Mouse (Mus musculus) skeletal muscle tissue, adult 2 months (tissue): ENCODE measurements around the gene Gm7030.
"Not testable (repeated sequence)": the region's sequence is repeated elsewhere in the genome, so short reads cannot be mapped to it uniquely, and the experiment has no call there.

Experiments used
- DNase-seq: peaks from one replicate; pipeline ENCODE4 v3.0.0-alpha.2; 2012; ENCODE audit warnings: low read depth, low spot score

The Gm7030 gene

DNA sequence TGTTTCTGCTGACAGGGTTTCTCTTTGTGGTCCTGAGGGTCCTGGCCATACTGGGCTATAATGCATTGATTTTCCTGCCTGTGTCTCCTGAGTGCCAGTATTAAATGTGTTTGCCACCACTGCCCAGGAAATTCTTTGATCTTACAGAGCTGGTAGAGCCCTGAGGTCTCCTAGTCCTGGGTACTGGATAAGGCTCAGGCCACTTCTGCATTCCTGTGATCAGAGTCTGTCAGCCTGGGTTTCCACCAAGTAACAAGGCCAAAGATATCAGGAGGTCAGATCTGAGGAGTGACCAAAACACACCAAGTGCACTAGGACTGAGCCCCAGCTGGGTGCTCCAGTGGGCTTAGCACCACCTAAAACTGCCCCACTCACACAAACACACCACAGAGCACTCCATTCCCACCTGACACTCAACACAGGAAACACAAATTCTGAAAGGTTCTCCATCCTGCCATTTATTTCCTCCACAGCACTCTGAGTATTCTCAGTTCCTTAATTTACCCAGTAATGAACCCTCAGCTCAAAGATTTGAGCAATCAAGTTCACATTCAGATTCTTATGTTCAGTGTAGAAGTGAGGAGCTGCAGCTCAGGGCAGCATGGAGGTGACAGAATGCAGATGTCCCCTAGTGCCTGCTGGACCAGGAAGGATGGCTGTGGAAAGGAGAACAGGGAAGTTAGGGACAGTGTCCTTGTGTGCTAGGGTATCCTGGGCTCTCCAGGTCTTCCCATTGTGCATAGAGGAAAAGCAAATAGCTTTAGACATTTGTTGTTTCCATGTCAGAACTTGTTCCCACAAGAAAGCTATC lies 6.4 kb upstream of the Gm7030 start:
- not testable (repeated sequence) for DNase-seq

DNA sequence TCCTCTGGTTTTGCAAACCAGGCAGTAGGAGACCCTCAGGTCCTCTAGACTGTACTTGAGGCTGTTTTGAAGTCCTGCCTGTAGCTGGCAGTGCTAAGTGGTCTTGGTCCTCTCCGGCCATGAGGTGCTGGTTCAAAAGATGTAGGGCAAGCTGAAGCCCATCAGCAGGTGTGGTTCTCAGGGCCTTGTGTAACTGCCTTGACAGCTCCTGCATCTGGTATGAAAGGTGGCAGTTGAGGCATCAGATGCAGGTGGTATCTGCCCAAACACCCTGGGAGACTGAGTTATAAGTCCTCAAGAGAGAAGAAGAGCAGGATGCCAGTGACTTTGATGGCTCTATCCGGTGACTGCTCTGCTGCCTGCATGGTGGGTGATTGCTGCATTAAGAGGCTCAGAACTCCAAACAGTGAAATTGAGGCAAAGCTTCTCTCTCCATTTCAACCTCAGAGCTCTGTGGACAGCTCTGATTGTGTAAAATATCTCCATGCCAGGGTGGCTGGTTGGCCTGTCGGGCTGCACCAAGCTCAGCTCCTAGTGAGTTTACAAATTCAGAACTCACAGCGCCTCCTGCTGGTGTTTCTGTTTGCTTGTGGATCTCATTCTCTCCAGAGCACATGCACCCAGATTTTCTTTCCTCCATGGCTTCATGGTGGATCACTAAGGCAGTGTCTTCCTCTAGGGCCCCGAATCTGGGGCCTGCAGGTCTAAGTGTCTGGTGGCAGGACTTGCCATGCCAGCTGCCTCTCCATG lies 2.5 kb upstream of the Gm7030 start:
- DNase-seq: no peak

DNA sequence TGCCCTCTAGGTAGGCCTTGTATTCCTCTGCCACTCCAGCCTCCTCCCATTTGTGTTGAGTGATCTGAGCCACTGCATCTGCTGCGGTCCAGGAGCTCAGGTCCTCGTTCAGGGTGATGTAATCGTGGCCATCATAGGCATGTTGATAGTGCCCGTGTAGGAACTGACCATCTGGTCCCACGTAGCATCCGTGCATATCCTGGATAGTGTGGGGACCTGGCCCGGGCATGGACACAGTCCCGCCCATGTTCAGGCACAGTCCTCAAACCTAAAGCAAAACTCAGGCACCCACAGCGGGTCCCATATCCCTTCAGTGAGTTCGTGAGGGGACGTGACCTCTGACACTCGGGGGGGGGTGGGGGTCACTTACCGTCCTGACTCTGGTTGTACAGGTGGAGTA lies 700 bp downstream of the Gm7030 start:
- not testable (repeated sequence) for DNase-seq

DNA sequence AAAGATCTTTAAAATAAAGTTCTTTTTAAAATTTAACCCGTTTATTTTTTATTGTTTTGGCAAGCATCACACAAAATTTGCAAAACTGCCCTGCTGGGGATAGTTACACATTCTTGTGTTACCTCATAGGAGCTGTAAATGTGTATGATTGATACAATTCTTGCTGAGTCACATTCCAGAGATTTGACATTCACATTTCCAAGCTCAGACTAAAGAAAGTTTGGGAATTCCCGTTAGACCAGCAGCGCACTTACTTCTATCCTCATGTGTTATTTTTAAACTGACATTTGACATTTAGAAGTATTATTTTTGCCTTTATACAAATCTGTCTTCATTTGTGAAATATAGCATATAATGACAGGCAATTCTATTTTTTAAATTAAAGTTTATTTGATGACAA lies 5.1 kb downstream of the Gm7030 start:
- not testable (repeated sequence) for DNase-seq

DNA sequence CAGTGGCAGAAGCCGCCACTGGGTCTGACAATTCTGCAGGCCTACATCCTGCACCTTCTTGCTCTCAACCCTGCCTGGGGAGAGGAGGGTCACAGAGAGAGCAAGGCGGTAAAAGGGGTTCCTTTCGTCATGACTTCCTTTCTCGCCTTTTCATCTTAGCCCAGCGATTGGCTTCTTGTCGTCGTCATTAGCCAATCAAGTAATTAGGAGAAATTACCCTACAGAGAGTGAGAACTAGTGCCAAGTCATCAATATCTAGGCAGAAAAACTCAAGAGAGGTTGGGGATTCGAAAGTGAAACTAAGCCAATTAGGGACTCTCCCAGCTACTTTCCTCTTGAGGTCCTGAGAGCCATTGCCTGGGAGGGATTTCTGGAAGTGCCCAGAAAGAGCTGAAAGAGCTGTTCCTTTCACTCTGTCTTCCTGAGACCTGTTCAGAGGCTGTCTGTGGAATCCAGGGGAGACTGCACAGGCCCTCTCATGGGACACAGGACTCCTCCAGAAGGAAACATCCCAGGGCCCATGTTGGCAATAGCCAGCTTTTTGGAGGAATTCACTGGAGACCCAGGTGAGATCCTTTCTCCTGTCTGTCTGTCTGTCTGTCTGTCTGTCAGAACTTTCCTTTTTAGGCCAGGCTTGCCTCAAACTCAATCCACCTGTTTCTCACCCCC lies 7.7 kb downstream of the Gm7030 start, which contains the start of gene Gm19684:
Gene Gm19684 (plus strand): TSS at position 327 of the 669 bp plus-strand sequence.
- peak; percentile 86 for DNase-seq

DNA sequence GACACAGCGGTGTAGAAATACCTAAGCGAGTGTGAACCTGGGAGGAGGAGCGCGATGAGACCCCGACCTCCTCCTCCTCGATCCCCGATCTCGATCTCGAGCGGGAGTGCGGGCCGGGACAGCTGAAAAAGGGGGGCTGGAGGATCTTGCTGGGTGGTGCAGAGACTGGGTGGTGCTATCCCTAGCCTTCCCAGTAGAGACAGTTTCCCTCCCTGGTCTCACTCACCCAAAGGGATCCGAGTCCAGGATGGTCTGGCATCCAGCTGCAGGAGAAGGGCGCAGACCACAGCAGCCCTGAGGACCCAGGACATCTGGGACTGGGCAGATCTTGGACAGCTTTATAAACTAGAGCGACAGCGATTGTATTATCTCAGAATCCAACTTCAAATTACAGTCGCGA lies 8.4 kb downstream of the Gm7030 start:
- not testable (repeated sequence) for DNase-seq

DNA sequence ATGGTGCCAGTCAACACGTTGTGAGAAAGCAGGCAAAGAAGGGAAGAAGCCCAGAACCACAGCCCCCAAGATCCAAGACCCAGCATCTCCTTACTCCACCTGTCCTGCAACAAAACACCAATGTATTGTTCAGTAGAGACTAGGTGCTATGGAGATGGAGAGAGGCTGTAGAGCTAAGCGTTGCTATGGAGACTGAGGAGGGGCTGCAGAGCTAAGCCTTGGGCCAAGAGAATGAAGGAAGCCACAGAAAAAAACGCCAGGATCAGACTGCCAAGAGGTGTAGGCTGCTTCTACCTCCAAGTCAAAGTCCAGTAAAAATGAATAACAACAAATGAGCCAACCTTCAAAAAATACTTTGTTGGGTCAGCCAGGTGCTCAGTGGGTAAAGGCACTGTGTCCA lies 12.7 kb downstream of the Gm7030 start:
- DNase-seq: not testable (repeated sequence)

DNA sequence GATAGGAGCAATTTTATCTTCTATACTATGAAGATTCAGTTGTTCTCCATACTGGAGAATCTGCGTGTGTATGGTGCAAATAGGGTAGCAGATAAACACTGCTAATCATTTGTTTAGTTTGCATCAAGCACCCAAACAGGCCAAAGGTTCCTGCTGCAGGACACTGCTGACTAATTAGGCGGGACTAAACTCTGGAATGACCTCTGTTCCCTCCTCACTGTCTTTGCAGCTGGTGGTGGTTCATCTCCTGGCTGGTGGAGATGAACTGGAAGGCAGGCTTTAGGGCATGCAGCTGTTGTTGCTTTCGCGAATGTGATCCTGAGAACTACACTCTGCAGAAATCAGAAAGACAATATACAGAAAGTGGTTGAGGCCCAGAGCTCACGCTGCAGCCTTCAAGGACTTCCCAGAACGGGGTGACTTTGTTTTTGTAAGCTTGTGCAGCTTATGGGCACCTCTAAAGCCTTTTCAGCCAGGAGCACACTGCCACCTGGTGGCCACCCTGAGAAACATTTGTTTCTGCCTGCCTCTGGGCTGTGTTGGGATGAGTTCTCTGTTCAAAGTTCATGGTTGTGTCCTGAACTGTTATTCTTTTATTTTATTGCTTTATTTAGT lies 15.1 kb downstream of the Gm7030 start:
- peak; percentile 21 for DNase-seq

DNA sequence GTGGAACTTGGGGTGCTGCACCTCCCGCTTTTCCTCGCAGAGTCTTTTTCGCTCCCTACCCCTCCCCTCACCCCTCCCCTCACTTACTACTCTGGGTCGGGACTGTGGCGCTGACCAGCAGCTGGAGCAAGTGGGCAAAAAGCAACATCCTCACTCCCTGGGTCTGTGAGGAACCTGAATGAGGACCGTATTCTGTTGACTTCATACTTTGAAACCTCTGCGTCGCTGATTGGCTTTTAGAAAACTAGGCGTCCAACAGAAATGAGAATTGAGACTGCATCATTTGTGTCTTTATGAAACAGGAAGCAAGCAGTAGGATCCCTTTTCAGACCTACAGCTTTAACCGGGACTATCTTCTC lies 17.7 kb downstream of the Gm7030 start:
- DNase-seq: peak; percentile 10

DNA sequence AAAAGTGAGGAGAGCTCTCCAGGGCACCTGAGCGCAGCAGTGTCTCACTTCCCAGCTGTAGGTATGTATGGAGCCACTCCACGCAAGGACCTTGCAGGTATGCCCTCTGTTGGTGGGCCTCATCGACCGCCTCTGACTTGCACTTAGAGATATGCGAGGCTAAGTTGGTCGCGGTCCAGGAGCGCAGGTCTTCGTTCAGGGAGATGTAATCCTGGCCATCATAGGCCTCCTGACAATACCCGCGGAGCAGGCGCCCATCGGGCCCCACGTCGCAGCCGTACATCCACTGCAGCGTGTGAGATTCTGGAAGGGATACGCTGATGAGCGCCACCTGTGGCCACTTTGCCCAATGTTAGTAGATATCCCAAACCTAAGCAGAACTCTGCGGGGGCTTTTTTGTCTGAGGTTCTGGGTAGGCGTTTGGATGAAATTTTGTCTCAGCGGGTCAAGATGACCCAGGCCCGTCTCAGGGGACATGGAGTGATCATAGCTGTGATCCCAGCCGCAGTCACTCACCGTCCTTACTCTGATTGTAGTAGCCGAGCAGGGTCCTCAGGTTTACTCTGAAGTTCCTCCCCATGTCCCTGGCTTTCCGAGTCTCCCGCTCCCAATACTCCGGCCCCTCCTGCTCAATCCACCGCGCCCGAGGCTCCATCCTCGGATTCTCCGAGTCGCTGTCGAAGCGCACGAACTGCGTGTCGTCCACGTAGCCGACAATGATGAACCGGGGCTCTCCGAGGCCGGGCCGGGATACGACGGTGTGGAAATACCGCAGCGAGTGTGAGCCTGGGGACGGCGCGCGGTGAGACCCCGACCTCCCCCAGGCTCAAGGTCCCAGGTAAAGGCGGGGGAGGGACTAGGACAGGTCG lies 18.4 kb downstream of the Gm7030 start:
- DNase-seq: not testable (repeated sequence)

DNA sequence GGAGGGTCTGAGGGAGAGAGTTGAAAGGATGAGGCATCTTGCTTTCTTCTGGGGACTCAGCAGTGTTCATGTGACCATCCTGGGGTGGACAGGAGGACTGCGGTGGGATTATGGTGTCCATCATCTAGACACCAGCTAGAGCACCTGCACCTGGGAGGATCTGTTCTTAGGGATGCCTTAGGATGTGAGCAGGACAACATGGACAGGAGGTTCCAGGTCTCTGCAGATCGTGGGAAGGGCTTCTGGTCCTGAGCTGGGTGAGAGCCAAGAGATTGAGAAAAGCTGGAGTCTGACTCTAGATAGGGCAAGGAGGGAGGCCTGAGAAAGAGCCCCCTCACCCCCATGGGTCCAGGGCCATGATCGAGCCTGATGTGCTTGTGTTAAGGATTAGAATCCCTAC lies 19.1 kb downstream of the Gm7030 start:
- not testable (repeated sequence) for DNase-seq

DNA sequence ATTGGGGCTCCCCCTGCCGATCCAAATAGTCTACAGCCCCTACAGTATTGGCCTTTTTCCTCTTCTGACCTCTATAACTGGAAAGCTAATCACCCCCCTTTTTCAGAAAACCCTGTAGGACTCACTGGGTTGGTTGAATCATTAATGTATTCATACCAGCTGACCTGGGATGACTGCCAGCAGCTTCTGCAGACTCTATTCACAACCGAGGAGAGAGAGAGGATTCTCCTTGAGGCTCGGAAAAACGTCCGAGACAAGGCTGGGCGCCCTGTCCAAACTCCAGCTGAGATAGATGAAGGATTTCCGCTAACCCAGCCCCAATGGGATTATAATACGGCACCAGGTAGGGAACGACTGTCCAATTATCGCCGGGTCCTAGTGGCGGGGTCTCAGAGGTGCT lies 27.1 kb downstream of the Gm7030 start:
- DNase-seq: not testable (repeated sequence)

DNA sequence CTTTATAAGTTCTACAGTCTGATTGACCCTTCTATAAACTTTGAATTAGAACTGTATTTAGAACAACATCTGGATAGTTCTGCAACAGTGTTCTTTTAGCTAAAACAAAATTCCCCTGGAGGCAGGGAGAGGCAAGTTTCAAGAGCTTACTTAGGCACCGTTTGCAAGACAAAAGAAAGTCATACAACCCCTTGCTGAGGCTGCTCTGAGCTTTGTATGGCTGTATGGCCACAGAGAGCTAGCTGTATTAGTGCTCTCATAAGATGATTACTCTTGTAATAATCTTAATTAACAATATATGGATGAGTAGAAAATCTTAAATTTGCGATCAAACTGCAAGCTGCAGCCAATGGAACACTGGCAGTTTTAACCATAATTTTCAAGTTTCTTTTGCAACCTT lies 29.6 kb downstream of the Gm7030 start:
- not testable (repeated sequence) for DNase-seq

DNA sequence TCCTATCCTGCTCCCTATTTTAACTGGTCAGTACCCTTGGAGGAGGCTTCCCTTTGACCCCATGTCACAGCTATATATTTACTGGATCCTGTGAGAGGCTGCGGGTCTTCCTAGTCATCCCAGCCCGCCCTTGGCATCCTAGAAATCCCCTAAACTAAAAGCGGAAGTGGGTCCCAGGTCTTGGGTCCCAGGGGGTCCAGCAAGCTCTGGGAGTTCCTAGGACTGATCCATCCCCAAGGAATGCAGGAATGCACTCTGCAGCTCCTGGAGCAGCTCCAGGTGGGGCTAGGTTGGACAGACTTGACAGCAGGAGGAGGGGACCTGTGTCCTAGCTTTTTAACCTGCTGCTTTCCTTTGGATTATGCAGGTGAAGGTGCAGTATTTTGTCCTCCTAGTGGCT lies 35.3 kb downstream of the Gm7030 start:
- no peak for DNase-seq

DNA sequence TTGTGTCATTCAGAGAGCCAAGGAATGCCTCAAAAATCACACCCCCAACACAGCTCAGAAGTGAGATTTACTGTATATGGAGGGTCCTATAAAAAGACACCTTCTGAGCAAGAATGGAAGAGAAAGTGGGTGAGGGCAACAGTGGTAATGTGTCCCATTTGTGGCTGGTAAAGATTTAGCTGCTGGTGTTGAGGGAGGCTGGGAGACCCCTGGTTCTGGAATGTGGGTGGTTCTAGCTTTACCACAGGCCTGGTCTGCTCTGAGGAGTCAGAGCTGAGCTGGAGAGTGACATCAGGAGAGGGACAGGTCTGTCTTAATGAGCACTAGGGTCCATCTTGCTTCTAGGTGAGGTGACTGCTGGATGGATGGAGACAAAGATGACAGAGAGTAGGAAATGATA lies 36.7 kb downstream of the Gm7030 start:
- DNase-seq: not testable (repeated sequence)

DNA sequence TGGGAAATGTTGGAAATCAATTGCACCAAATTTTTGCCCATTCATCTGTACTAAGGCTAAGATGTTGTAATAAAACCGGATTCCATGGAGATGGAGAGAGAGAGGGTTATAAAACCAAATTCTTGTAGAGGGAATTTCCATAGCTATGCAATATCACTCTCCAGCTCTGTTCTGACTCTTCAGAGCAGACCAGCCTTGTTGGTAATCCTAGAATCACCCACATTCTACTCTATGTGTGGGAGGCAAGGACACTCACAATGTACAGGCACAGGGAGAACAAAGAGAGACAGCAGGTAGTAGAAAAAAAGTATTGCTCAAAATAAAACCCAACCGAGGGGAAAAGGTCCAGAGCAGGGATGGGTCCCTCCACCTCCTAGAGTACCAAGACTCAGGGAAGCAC lies 37.3 kb downstream of the Gm7030 start:
- not testable (repeated sequence) for DNase-seq

DNA sequence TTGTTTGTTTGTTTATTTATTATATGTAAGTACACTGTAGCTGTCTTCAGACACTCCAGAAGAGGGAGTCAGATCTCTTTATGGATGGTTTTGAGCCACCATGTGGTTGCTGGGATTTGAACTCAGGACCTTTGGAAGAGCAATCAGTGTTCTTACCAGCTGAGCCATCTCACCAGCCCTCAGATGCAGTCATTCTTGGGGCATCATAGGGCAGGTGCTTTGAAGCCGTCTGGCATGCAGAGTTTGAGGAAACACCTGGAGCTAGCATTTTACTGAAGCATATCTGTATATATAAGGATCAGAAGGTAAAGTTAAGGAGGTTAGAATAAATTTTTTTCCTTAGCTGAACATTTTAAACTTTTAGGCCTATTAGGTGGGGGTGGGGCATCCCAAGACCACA lies 43.2 kb downstream of the Gm7030 start:
- not testable (repeated sequence) for DNase-seq

DNA sequence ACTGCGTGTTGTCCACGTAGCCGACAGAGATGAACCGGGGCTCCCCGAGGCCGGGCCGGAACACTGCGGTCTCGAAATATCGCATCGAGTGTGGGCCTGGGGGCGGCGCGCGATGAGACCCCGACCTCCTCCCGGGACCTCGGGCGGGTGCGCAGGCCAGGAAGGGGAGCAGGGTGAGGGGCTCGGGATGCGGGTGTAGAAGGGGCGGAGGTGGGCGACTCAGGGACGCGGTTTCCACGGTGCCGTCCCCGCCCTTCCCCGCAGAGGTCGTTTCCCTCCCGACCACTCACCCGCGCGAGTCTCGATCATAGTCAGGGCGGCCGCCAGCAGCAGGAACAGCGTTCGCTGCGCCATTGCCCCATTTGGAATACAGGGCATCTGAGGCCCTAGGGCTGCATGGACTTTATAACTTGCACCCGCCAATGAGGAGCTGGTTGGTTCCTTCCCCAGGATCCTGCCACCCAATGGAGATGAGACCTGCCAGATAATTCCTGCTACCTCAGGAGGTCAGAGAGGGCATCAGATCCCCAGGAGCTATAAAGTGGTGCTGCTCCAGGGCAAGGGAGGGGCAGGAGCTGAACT lies 45.3 kb downstream of the Gm7030 start:
- no peak for DNase-seq

DNA sequence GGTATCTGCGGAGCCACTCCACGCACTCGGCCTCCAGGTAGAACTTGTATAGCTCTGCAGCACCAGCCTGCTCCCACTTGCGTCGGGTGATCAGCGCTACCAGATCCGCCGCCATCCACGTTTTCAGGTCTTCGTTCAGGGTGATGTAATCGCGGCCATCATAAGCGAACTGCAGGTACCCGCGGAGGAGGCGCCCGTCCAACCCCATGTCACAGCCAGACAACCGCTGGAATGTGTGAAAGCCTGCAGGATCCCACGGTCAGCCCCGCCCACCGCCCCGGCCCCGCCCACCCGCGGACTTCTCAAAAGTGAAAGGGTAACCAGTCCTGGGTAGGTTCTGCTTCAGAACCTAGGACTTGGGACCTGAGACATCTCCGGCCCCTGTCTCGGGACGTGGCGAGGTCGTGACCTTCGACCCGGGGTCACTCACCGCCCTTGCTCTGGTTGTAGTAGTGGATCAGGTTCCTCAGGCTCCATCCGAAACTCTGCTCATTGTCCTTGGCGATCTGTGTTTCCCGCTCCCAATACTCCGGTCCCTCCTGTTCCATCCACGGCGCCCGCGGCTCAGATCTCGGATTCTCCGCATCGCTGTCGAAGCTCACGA lies 45.9 kb downstream of the Gm7030 start:
- no peak for DNase-seq
